Mouse (Mus musculus) thymus, adult 2 months (tissue): ENCODE results near the gene Zzef1.

Experiments
- CTCF ChIP-seq: fragments of 200-500 bp; IDR thresholded peaks from 2 replicates; pipeline ENCODE4 v1.5.1; 2012; ENCODE audit warnings: mild to moderate bottlenecking, control low read depth, low read length, moderate library complexity, borderline replicate concordance; ENCODE audit not compliant: control insufficient read depth, poor library complexity, insufficient read depth; ENCODE audit errors: extremely low read depth
- POLR2A ChIP-seq: fragments of 200-500 bp; IDR thresholded peaks from 2 replicates; pipeline ENCODE4 v1.6.1; 2012; ENCODE audit warnings: mild to moderate bottlenecking, low read length, control low read depth, moderate library complexity; ENCODE audit not compliant: control insufficient read depth, poor library complexity, insufficient read depth; ENCODE audit errors: extremely low read depth

- TF ChIP-seq CTCF (no peak), POLR2A (no peak)
Measured at GRCm38 (mm10) chr11:72816859-72817258, 20.8 kb downstream of the Zzef1 start.
